Comparison of ENCODE assay signal across 11 mouse cellular contexts in genomic region chr2:13410660-13411059, GRCm38 (mm10).
DNase-seq lines count a peak whose midpoint lies in the region; ATAC-seq lines count a peak whose summit lies in the region.
"Had no signal": no experiment of that assay in that cellular context is flagged by ENCODE, and none has a peak within 500 bp of the region (broad histone marks: within the 10 kb centered on the region; RNA-seq: fewer than 3 reads in every experiment).

No protein-coding gene starts in this region.

- H3K4me1 ChIP-seq in midbrain, embryonic 10.5 days, result peaks cover 53% of the 10 kb centered on the region
- peaks cover 16% of the 10 kb centered on the region for H3K4me1 ChIP-seq in midbrain, embryonic 11.5 days (ENCODE audit: control insufficient read depth, insufficient read depth, low read length)

- ATAC-seq in midbrain, embryonic 11.5 days (ENCODE audit: low FRiP score), result no peak
- peak; percentile 55 for ATAC-seq in monocyte, adult 5-6 weeks (replicated peaks; ENCODE audit: insufficient number of reproducible peaks, low FRiP score, low TSS enrichment, poor library complexity, severe bottlenecking)

- no peak overlapping the region for H3K4me2 ChIP-seq in midbrain, embryonic 11.5 days
- H3K4me2 ChIP-seq: midbrain, embryonic 12.5 days had no signal

- H3K9me3 ChIP-seq in midbrain, embryonic 10.5 days (replicated peaks), result no peaks in the 10 kb centered on the region
- H3K9me3 ChIP-seq in midbrain, embryonic 11.5 days (ENCODE audit: control insufficient read depth, low read length), result no peaks in the 10 kb centered on the region
- H3K9me3 ChIP-seq: midbrain, embryonic 12.5 days had no signal

- no peak for DNase-seq in midbrain, embryonic 10.5 days (ENCODE audit: low spot score)
- no peak for DNase-seq in midbrain, embryonic 11.5 days (ENCODE audit: low spot score, missing footprints)
- DNase-seq in MN1 (ENCODE audit: low spot score), result peak; percentile 6
- peak; percentile 79 for DNase-seq in induced T-regulatory cell, adult 2 months (ENCODE audit: low read depth)
- no peak for DNase-seq in left cerebral cortex, postnatal 4 days
- DNase-seq in yolk sac, embryonic 10.5 days (ENCODE audit: low spot score), result no peak
- no peak for DNase-seq in kidney, postnatal 36 days
- DNase-seq: kidney, adult 8-10 months; right cerebral cortex, postnatal 14 days had no signal

- H3K4me3 ChIP-seq in midbrain, embryonic 10.5 days, result no peak overlapping the region
- no peak overlapping the region for H3K4me3 ChIP-seq in midbrain, embryonic 11.5 days (ENCODE audit: low read depth, low read length)
- H3K4me3 ChIP-seq: midbrain, embryonic 12.5 days had no signal

- H3K9ac ChIP-seq in midbrain, embryonic 11.5 days (ENCODE audit: low read length), result no peak overlapping the region
- H3K9ac ChIP-seq: midbrain, embryonic 12.5 days had no signal

- no peaks in the 10 kb centered on the region for H3K27me3 ChIP-seq in midbrain, embryonic 10.5 days (ENCODE audit: low read depth, poor library complexity, severe bottlenecking)
- no peaks in the 10 kb centered on the region for H3K27me3 ChIP-seq in midbrain, embryonic 11.5 days (ENCODE audit: control insufficient read depth, insufficient read depth, low read length)
- H3K27me3 ChIP-seq: midbrain, embryonic 12.5 days had no signal

- 89% methylated on average over 5 of the region's 5 CpGs for WGBS in midbrain, embryonic 10.5 days
- WGBS in midbrain, embryonic 11.5 days, result 81% methylated on average over 5 of the region's 5 CpGs

- intact Hi-C loops in left cerebral cortex, postnatal 4 days (cut with DNase I), result no loop called here

- peak overlapping the region; percentile 55; the same call in 1 of the 2 replicates for H3K27ac ChIP-seq in midbrain, embryonic 10.5 days (replicated peaks)
- H3K27ac ChIP-seq in midbrain, embryonic 11.5 days (ENCODE audit: low read depth, low read length), result no peak overlapping the region
- H3K27ac ChIP-seq: midbrain, embryonic 12.5 days had no signal

- no peaks in the 10 kb centered on the region for H3K36me3 ChIP-seq in midbrain, embryonic 10.5 days
- H3K36me3 ChIP-seq in midbrain, embryonic 11.5 days (ENCODE audit: control insufficient read depth, insufficient read depth, low read length), result no peaks in the 10 kb centered on the region
- H3K36me3 ChIP-seq: midbrain, embryonic 12.5 days had no signal

Comparison
In these comparisons a context has a peak if more than half of its experiments do, and no peak if none do; other contexts are left out.
1. DNase-seq: peak in MN1 (single experiment) and induced T-regulatory cell, adult 2 months (single experiment); none in midbrain, embryonic 10.5 days (single experiment), midbrain, embryonic 11.5 days (single experiment), left cerebral cortex, postnatal 4 days (single experiment), yolk sac, embryonic 10.5 days (single experiment) and kidney, postnatal 36 days (0 of 2).